Mouse (Mus musculus) ES-Bruce4 (cell line): ENCODE measurements at regions not wholly inside any gene's neighbourhood (a gene's known extent, or its start where the extent isn't known, plus 50 kb on each side); places are given as distances from the start of the nearest gene placed in this dataset.

Source experiments
- EP300 ChIP-seq: IDR thresholded peaks from 2 replicates; pipeline ENCODE4 v1.6.1; 2011; ENCODE audit warnings: low read depth, low read length; ENCODE audit not compliant: insufficient read depth
- POLR2A ChIP-seq: IDR thresholded peaks from one replicate; pipeline ENCODE4 v1.8.1; 2011; ENCODE audit warnings: low read length; ENCODE audit not compliant: insufficient read depth

GRCm38 (mm10) chr7:83471111-83471510 lies 113.6 kb upstream of the Tmc3 start:
- TF ChIP-seq EP300 (no peak), POLR2A (no peak)
